Mouse (Mus musculus) ES-E14 (cell line): ENCODE data around the gene Mpg.

Source experiments
- CHD2 ChIP-seq: IDR thresholded peaks from 2 replicates; pipeline ENCODE4 v1.6.1; 2014; ENCODE audit warnings: mild to moderate bottlenecking, low read depth, low read length, inconsistent platforms
- ZC3H11A ChIP-seq: IDR thresholded peaks from 2 replicates; pipeline ENCODE4 v1.6.1; 2012; ENCODE audit warnings: low read depth, mild to moderate bottlenecking, inconsistent platforms, low read length, borderline replicate concordance
- ZNF384 ChIP-seq: IDR thresholded peaks from 2 replicates; pipeline ENCODE4 v1.6.1; 2012; ENCODE audit warnings: low read depth, low read length, inconsistent platforms

DNA sequence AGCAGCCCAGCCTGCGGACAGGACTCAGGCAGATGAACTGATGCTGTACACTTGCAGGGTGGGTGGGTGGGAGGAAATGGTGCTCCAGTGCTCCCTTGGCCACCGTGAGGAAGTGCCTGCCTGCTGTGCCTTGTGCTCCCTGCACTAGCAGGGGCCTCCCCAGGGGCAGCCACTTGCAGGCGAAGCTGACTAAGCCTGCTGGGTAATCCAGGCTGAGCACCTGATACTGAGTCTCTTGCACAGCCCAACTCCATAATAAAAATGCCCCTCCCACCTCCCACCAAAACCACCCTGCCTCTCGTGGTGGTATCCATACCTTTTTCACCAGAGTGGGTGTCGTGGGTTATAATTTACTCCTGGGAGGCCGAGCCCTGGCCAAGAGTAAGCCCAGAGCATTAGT lies 27.1 kb upstream of the Mpg start:
- no peak for TF ChIP-seq CHD2
- TF ChIP-seq ZC3H11A: no peak
- TF ChIP-seq ZNF384: no peak
